Mouse (Mus musculus) MEL (cell line): ENCODE data around the gene Mapk10.

Experiments
- CTCF ChIP-seq, 3 experiments: IDR thresholded peaks in 2 of 3; conservative IDR thresholded peaks in 1 of 3; 2 replicates each; pipeline ENCODE4 v1.5.1; 2011 to 2012; ENCODE audit warnings: low read length in 3 of 3, low read depth in 2 of 3, mild to moderate bottlenecking in 2 of 3, improper control_type of control experiment in 1 of 3, inconsistent platforms in 1 of 3, mixed read lengths in 1 of 3, moderate library complexity in 1 of 3; ENCODE audit not compliant: control insufficient read depth in 1 of 3, insufficient read depth in 1 of 3, poor library complexity in 1 of 3, severe bottlenecking in 1 of 3
- JUND ChIP-seq: IDR thresholded peaks from 2 replicates; pipeline ENCODE4 v1.6.1; 2011; ENCODE audit warnings: low read depth, mild to moderate bottlenecking, improper control_type of control experiment, low read length
- MYC ChIP-seq: IDR thresholded peaks from 2 replicates; pipeline ENCODE4 v1.6.1; 2011; ENCODE audit warnings: low read depth, mild to moderate bottlenecking, low read length, improper control_type of control experiment, moderate library complexity
- POLR2A ChIP-seq, 2 experiments: IDR thresholded peaks; 2 replicates each; pipeline ENCODE4 v1.6.1; 2011 to 2012; ENCODE audit warnings: low read length in 2 of 2, mild to moderate bottlenecking in 2 of 2, control low read depth in 1 of 2, improper control_type of control experiment in 1 of 2, low read depth in 1 of 2, moderate library complexity in 1 of 2; ENCODE audit not compliant: control insufficient read depth in 1 of 2, insufficient read depth in 1 of 2, poor library complexity in 1 of 2
- SIN3A ChIP-seq: IDR thresholded peaks from 2 replicates; pipeline ENCODE4 v1.6.1; 2012; ENCODE audit warnings: low read length, improper control_type of control experiment, inconsistent platforms
- TBP ChIP-seq: IDR thresholded peaks from 2 replicates; pipeline ENCODE4 v1.8.0; 2011; ENCODE audit warnings: low read depth, low read length, improper control_type of control experiment
- USF2 ChIP-seq, 2 experiments: IDR thresholded peaks; 2 replicates each; pipeline ENCODE4 v1.6.1; 2011 to 2012; ENCODE audit warnings: improper control_type of control experiment in 2 of 2, low read length in 2 of 2, borderline replicate concordance in 1 of 2, inconsistent platforms in 1 of 2, low read depth in 1 of 2, mild to moderate bottlenecking in 1 of 2; ENCODE audit not compliant: insufficient read depth in 1 of 2

GRCm38 (mm10) chr5:103037752-103038151, 173.4 kb downstream of the Mapk10 start:
- TF ChIP-seq POLR2A (IDR thresholded peaks at IDR 0.05; ENCODE audit: control insufficient read depth in 1 of 2, insufficient read depth in 1 of 2, low read depth in 1 of 2, low read length in 2 of 2, poor library complexity in 1 of 2) (no peak), SIN3A (no peak), CTCF (IDR thresholded peaks at IDR 0.05 in 2 of 3, conservative IDR thresholded peaks at IDR 0.05 in 1 of 3; ENCODE audit: control insufficient read depth in 1 of 3, insufficient read depth in 1 of 3, low read depth in 2 of 3, low read length in 3 of 3, poor library complexity in 1 of 3, severe bottlenecking in 1 of 3) (no peak), TBP (no peak), JUND (no peak), MYC (no peak), USF2 (IDR thresholded peaks at IDR 0.05; ENCODE audit: borderline replicate concordance in 1 of 2, insufficient read depth in 1 of 2, low read depth in 1 of 2, low read length in 2 of 2) (no peak)
